Mouse (Mus musculus): ENCODE results near the gene Casq2. TPM values are rescaled to one million over a fixed set of nuclear protein-coding genes. Genes with fewer than 3 reads are reported as not detected.

Casq2 gene
- total and polyA plus RNA-seq, 3 experiments, result not detected

DNA sequence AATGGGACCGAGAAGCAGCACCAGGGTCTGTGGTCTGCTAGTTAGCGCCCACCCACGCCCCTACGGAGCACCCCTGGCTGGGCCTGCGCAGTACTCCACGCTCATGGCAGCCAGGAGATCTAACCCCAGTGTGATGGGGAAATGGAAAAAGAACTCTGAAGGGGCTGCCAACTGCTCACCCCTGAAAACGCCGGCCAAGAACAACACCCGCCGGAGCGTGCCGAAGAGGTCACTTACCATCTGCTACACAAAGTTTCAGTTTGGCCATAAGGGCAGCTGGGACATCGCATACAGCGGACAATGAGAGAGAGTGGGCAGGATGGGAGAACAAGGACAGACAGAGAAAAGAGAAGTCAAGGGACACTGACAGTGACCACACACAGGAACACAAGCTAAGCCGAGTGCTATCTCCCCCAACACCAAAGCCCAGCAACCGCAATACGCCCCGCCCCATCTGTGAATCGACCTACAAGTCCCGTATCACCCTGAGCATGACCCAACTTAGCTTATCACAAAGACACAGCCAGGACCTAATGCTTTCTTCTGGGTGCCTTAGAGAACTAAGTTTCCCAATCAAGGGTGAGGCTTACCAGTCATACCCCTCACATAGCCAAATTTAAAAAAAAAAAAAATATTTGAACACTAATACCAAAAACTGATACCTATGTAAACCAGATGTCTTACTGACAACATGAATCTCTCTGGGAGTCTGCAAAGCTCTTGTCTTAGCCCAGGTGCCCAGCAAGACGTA, 79.5 kb downstream of the Casq2 start:
- peaks cover 6 to 40% of the 10 kb centered on the region in 2 experiments for H3K4me1 ChIP-seq (ENCODE audit: control insufficient read depth in 1 of 2, insufficient read depth in 2 of 2, low read length in 2 of 2)

DNA sequence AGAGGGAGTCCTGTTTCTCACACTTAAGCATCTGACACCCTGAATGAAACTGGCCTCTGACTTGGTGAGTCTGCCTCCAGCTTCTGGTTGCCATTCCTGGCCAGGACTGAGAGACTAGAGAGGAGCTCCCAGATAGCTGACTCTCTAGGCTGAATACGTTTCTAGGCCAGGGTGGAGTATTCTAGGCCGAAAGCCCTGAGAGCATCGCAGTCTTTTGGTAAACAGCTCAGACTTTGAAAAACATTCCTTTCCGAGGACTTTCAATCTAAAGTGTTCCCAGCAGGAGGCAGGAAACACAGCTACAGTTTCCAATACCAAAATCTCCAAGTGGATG, 80.0 kb downstream of the Casq2 start:
- Histone ChIP-seq H3K9ac (ENCODE audit: control insufficient read depth, low read depth, low read length, poor library complexity, severe bottlenecking) (peak overlapping the region; percentile 16; the same call in 1 of the 2 replicates), H3K27me3 (ENCODE audit: control insufficient read depth in 1 of 2, insufficient read depth in 2 of 2, low read length in 2 of 2) (no peaks in the 10 kb centered on the region), H3K27ac (ENCODE audit: control insufficient read depth, low read depth, low read length) (peak overlapping the region; percentile 87), H3K4me1 (ENCODE audit: control insufficient read depth in 1 of 2, insufficient read depth in 2 of 2, low read length in 2 of 2) (peaks cover 6 to 40% of the 10 kb centered on the region in 2 experiments), H3K4me3 (ENCODE audit: control insufficient read depth in 1 of 2, insufficient read depth in 1 of 2, low read depth in 2 of 2, low read length in 2 of 2) (no peak overlapping the region), H3K9me3 (replicated peaks; ENCODE audit: insufficient read depth, low read length) (no peaks in the 10 kb centered on the region), H3K36me3 (ENCODE audit: control insufficient read depth in 1 of 2, insufficient read depth in 2 of 2, low read length in 2 of 2) (peaks cover 0 to 40% of the 10 kb centered on the region in 2 experiments; a peak in 2 of 4 replicates), H3K79me2 (ENCODE audit: control insufficient read depth, insufficient read depth, low read length, poor library complexity) (peaks cover 2% of the 10 kb centered on the region; the same call in 1 of the 2 replicates)
- TF ChIP-seq ZC3H11A (IDR thresholded peaks at IDR 0.05; ENCODE audit: low read depth, low read length) (no peak), ELF1 (IDR thresholded peaks at IDR 0.05; ENCODE audit: low read depth, low read length) (no peak), JUND (IDR thresholded peaks at IDR 0.05; ENCODE audit: low read depth, low read length) (no peak), MAFK (IDR thresholded peaks at IDR 0.05; ENCODE audit: borderline replicate concordance, low read depth, low read length) (no peak), ZMIZ1 (IDR thresholded peaks at IDR 0.05; ENCODE audit: low read depth, low read length) (no peak)
- no peak for DNase-seq (ENCODE audit: low read depth, low spot score)

More for the DNA sequence above, 79.5 kb downstream of the Casq2 start:
- Histone ChIP-seq H3K36me3 (ENCODE audit: control insufficient read depth in 1 of 2, insufficient read depth in 2 of 2, low read length in 2 of 2) (peaks cover 0 to 40% of the 10 kb centered on the region in 2 experiments; a peak in 2 of 4 replicates), H3K27ac (ENCODE audit: control insufficient read depth, low read depth, low read length) (peak overlapping the region; percentile 98), H3K9ac (ENCODE audit: control insufficient read depth, low read depth, low read length, poor library complexity, severe bottlenecking) (peak overlapping the region; percentile 76), H3K4me3 (ENCODE audit: control insufficient read depth in 1 of 2, insufficient read depth in 1 of 2, low read depth in 2 of 2, low read length in 2 of 2) (peak overlapping the region; percentile 49 to 65), H3K79me2 (ENCODE audit: control insufficient read depth, insufficient read depth, low read length, poor library complexity) (peaks cover 2% of the 10 kb centered on the region; the same call in 1 of the 2 replicates), H3K27me3 (ENCODE audit: control insufficient read depth in 1 of 2, insufficient read depth in 2 of 2, low read length in 2 of 2) (no peaks in the 10 kb centered on the region), H3K9me3 (replicated peaks; ENCODE audit: insufficient read depth, low read length) (no peaks in the 10 kb centered on the region)
- DNase-seq (ENCODE audit: low read depth, low spot score), result peak; percentile 98
- TF ChIP-seq ETS1 (IDR thresholded peaks at IDR 0.05; ENCODE audit: low read depth, low read length) (peak; percentile 85), EP300 (IDR thresholded peaks at IDR 0.05; ENCODE audit: low read depth in 1 of 2, low read length in 2 of 2) (peak; percentile 98), SIN3A (IDR thresholded peaks at IDR 0.05; ENCODE audit: low read length) (peak; percentile 61; the same call in 1 of the 2 replicates), HCFC1 (IDR thresholded peaks at IDR 0.05; ENCODE audit: low read depth, low read length) (0 out of 2 replicates have a peak, but pooled peaks have one; percentile 16), MYB (IDR thresholded peaks at IDR 0.05; ENCODE audit: low read depth, low read length) (no peak), TAL1 (IDR thresholded peaks at IDR 0.05; ENCODE audit: low read length) (peak; percentile 98), TBP (IDR thresholded peaks at IDR 0.05; ENCODE audit: low read depth, low read length) (0 out of 2 replicates have a peak, but pooled peaks have one; percentile 49), NRF1 (IDR thresholded peaks at IDR 0.05; ENCODE audit: insufficient read depth, low read depth, low read length, poor library complexity, severe bottlenecking) (peak; percentile 58; the same call in 1 of the 2 replicates), NELFE (IDR thresholded peaks at IDR 0.05; ENCODE audit: low read depth, low read length) (0 out of 2 replicates have a peak, but pooled peaks have one; percentile 31), ZNF384 (IDR thresholded peaks at IDR 0.05; ENCODE audit: low read depth, low read length) (peak; percentile 95), MAFK (IDR thresholded peaks at IDR 0.05; ENCODE audit: borderline replicate concordance, low read depth, low read length) (no peak), BHLHE40 (IDR thresholded peaks at IDR 0.05; ENCODE audit: borderline replicate concordance, low read depth, low read length) (peak; percentile 63), MAZ (IDR thresholded peaks at IDR 0.05; ENCODE audit: low read depth, low read length) (peak; percentile 81; the same call in 1 of the 2 replicates), CHD2 (IDR thresholded peaks at IDR 0.05; ENCODE audit: low read length) (no peak), GABPA (IDR thresholded peaks at IDR 0.05; ENCODE audit: low read depth, low read length) (no peak), TCF12 (IDR thresholded peaks at IDR 0.05; ENCODE audit: low read depth, low read length) (peak; percentile 99), POLR2A (IDR thresholded peaks at IDR 0.05; ENCODE audit: control insufficient read depth in 1 of 2, insufficient read depth in 1 of 2, low read depth in 1 of 2, low read length in 2 of 2, poor library complexity in 1 of 2) (peak; percentile 5 to 52; a peak in 1 of 4 replicates), MXI1 (IDR thresholded peaks at IDR 0.05; ENCODE audit: low read depth, low read length) (no peak; the same call in none of the 2 replicates), JUND (IDR thresholded peaks at IDR 0.05; ENCODE audit: low read depth, low read length) (0 out of 2 replicates have a peak, but pooled peaks have one; percentile 12), SMC3 (IDR thresholded peaks at IDR 0.05; ENCODE audit: low read depth, low read length) (no peak), GATA1 (IDR thresholded peaks at IDR 0.05; ENCODE audit: low read depth, low read length) (peak; percentile 99), MYC (IDR thresholded peaks at IDR 0.05; ENCODE audit: low read depth, low read length) (peak; percentile 49; the same call in 1 of the 2 replicates), ZMIZ1 (IDR thresholded peaks at IDR 0.05; ENCODE audit: low read depth, low read length) (0 out of 2 replicates have a peak, but pooled peaks have one; percentile 26), ZC3H11A (IDR thresholded peaks at IDR 0.05; ENCODE audit: low read depth, low read length) (no peak), ELF1 (IDR thresholded peaks at IDR 0.05; ENCODE audit: low read depth, low read length) (no peak), RCOR1 (IDR thresholded peaks at IDR 0.05; ENCODE audit: low read depth, low read length) (peak; percentile 86)

All from MEL (cell line).